Mouse (Mus musculus): ENCODE measurements at regions not wholly inside any gene's neighbourhood (a gene's known extent, or its start where the extent isn't known, plus 50 kb on each side); places are given as distances from the start of the nearest gene placed in this dataset.

DNA sequence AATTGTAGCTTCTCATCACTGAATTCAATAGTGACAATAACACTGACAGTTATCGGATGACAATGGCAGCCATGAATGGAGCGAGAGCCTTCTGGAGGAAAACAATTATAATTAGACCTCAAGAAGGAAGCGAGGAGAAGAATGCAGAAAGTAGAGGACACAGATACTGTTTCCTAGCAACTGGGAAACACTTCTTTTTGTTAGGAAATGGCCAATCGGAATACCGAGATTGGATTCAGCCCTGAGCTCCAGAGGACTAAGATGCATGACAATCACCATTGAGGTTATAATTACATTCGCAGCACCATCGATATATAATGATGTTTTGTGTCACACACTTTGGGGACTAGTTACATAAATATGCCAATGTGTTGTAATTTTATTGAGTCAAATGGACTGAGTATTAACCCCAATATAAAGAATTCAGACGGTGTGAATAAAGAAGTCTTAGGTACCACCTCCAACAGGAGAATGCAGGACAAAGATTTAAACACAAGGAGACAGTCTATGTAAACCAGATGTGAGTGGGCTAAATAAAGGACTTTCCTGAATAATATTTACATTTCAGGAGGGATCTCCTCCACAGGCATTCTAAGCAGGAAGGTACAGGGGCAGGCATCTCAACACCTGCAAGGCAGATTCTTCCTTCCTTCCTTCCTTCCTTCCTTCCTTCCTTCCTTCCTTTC, 53.1 kb upstream of the Sestd1 start:
- WGBS: 45% methylated on average over 8 of the region's 8 CpGs
- intact Hi-C loops (cut with DNase I): no loop called here
- H3K9ac ChIP-seq (ENCODE audit: low read depth, low read length): no peak overlapping the region
- H3K36me3 ChIP-seq (ENCODE audit: control insufficient read depth, insufficient read depth, low read length): no peaks in the 10 kb centered on the region
- H3K4me3 ChIP-seq: no peak overlapping the region
- DNase-seq: no peak
- no peaks in the 10 kb centered on the region for H3K27me3 ChIP-seq (ENCODE audit: control insufficient read depth, insufficient read depth, low read length)
- H3K27ac ChIP-seq: no peak overlapping the region
- H3K4me1 ChIP-seq (ENCODE audit: control insufficient read depth, insufficient read depth, low read length): no peaks in the 10 kb centered on the region
- no peak for TF ChIP-seq CTCF (IDR thresholded peaks at IDR 0.05)
- TF ChIP-seq POLR2A (IDR thresholded peaks at IDR 0.05; ENCODE audit: insufficient read depth, low read depth, low read length): no peak
- TF ChIP-seq EP300 (IDR thresholded peaks at IDR 0.05; ENCODE audit: insufficient read depth, low read depth, low read length): no peak
- no peaks in the 10 kb centered on the region for H3K79me2 ChIP-seq (replicated peaks; ENCODE audit: control insufficient read depth, insufficient read depth, low read length)
